Mouse (Mus musculus): ENCODE measurements at regions not wholly inside any gene's neighbourhood (a gene's known extent, or its start where the extent isn't known, plus 50 kb on each side); places are given as distances from the start of the nearest gene placed in this dataset.

- 82% methylated on average over 7 of the region's 7 CpGs for WGBS
- H3K9ac ChIP-seq (replicated peaks; ENCODE audit: low read depth, low read length): no peak overlapping the region
- no peak overlapping the region for H3K4me3 ChIP-seq (replicated peaks; ENCODE audit: low read length)
- H3K9me3 ChIP-seq (ENCODE audit: control insufficient read depth, low read length): no peaks in the 10 kb centered on the region
- H3K27ac ChIP-seq (ENCODE audit: low read length): no peak overlapping the region
- no peaks in the 10 kb centered on the region for H3K36me3 ChIP-seq (ENCODE audit: control insufficient read depth, insufficient read depth)
- no peaks in the 10 kb centered on the region for H3K27me3 ChIP-seq (replicated peaks; ENCODE audit: control insufficient read depth, insufficient read depth, low read length)
- no peak overlapping the region for H3K4me2 ChIP-seq (ENCODE audit: low read length)
- no peak for ATAC-seq
- peaks cover 4% of the 10 kb centered on the region for H3K4me1 ChIP-seq (replicated peaks; ENCODE audit: control insufficient read depth, insufficient read depth, low read length)
These were observed 60.6 kb upstream of the Tas2r134 start for GRCm38 (mm10) chr2:51566554-51567246.

- H3K9me3 ChIP-seq (ENCODE audit: control insufficient read depth, low read length): no peaks in the 10 kb centered on the region
- WGBS: 75% methylated on average over 5 of the region's 5 CpGs
- H3K4me1 ChIP-seq (replicated peaks; ENCODE audit: control insufficient read depth, insufficient read depth, low read length): peaks cover 4% of the 10 kb centered on the region
- H3K27me3 ChIP-seq (replicated peaks; ENCODE audit: control insufficient read depth, insufficient read depth, low read length): no peaks in the 10 kb centered on the region
- no peak overlapping the region for H3K4me3 ChIP-seq (replicated peaks; ENCODE audit: low read length)
- H3K36me3 ChIP-seq (ENCODE audit: control insufficient read depth, insufficient read depth): no peaks in the 10 kb centered on the region
- H3K4me2 ChIP-seq (ENCODE audit: low read length): no peak overlapping the region
- ATAC-seq: no peak
- H3K9ac ChIP-seq (replicated peaks; ENCODE audit: low read depth, low read length): no peak overlapping the region
- H3K27ac ChIP-seq (ENCODE audit: low read length): no peak overlapping the region
These were observed 63.4 kb upstream of the Tas2r134 start for GRCm38 (mm10) chr2:51563881-51564280.

GRCm38 (mm10) chr2:51563240-51563639 lies 64.1 kb upstream of the Tas2r134 start:
- 80% methylated on average over 1 of the region's 1 CpGs for WGBS
- no peaks in the 10 kb centered on the region for H3K27me3 ChIP-seq (replicated peaks; ENCODE audit: control insufficient read depth, insufficient read depth, low read length)
- peaks cover 4% of the 10 kb centered on the region for H3K4me1 ChIP-seq (replicated peaks; ENCODE audit: control insufficient read depth, insufficient read depth, low read length)
- no peak overlapping the region for H3K4me2 ChIP-seq (ENCODE audit: low read length)
- no peak overlapping the region for H3K27ac ChIP-seq (ENCODE audit: low read length)
- no peaks in the 10 kb centered on the region for H3K36me3 ChIP-seq (ENCODE audit: control insufficient read depth, insufficient read depth)
- no peaks in the 10 kb centered on the region for H3K9me3 ChIP-seq (ENCODE audit: control insufficient read depth, low read length)
- ATAC-seq: no peak
- H3K9ac ChIP-seq (replicated peaks; ENCODE audit: low read depth, low read length): no peak overlapping the region
- H3K4me3 ChIP-seq (replicated peaks; ENCODE audit: low read length): no peak overlapping the region

GRCm38 (mm10) chr2:51550863-51551262 lies 76.4 kb upstream of the Tas2r134 start:
- Histone ChIP-seq H3K27ac (ENCODE audit: low read length) (no peak overlapping the region), H3K4me2 (ENCODE audit: low read length) (no peak overlapping the region; the same call in 1 of the 2 replicates), H3K4me1 (replicated peaks; ENCODE audit: control insufficient read depth, insufficient read depth, low read length) (0 out of 2 replicates have a peak, but pooled peaks cover 2% of the 10 kb centered on the region), H3K9ac (replicated peaks; ENCODE audit: low read depth, low read length) (no peak overlapping the region), H3K9me3 (ENCODE audit: control insufficient read depth, low read length) (no peaks in the 10 kb centered on the region), H3K4me3 (replicated peaks; ENCODE audit: low read length) (no peak overlapping the region), H3K36me3 (ENCODE audit: control insufficient read depth, insufficient read depth) (no peaks in the 10 kb centered on the region), H3K27me3 (replicated peaks; ENCODE audit: control insufficient read depth, insufficient read depth, low read length) (no peaks in the 10 kb centered on the region)
- WGBS: 10% methylated on average over 7 of the region's 7 CpGs
- peak; percentile 79 for ATAC-seq

- Histone ChIP-seq H3K4me1 (replicated peaks; ENCODE audit: control insufficient read depth, insufficient read depth, low read length) (0 out of 2 replicates have a peak, but pooled peaks cover 2% of the 10 kb centered on the region), H3K4me2 (ENCODE audit: low read length) (no peak overlapping the region), H3K4me3 (replicated peaks; ENCODE audit: low read length) (no peak overlapping the region), H3K9ac (replicated peaks; ENCODE audit: low read depth, low read length) (no peak overlapping the region), H3K27ac (ENCODE audit: low read length) (no peak overlapping the region), H3K36me3 (ENCODE audit: control insufficient read depth, insufficient read depth) (no peaks in the 10 kb centered on the region), H3K9me3 (ENCODE audit: control insufficient read depth, low read length) (no peaks in the 10 kb centered on the region), H3K27me3 (replicated peaks; ENCODE audit: control insufficient read depth, insufficient read depth, low read length) (no peaks in the 10 kb centered on the region)
- no peak for ATAC-seq
- 93% methylated on average over 5 of the region's 5 CpGs for WGBS
These were observed 78.2 kb upstream of the Tas2r134 start for GRCm38 (mm10) chr2:51549125-51549524.

- Histone ChIP-seq H3K9ac (replicated peaks; ENCODE audit: low read depth, low read length) (no peak overlapping the region), H3K9me3 (ENCODE audit: control insufficient read depth, low read length) (no peaks in the 10 kb centered on the region), H3K4me3 (replicated peaks; ENCODE audit: low read length) (no peak overlapping the region), H3K36me3 (ENCODE audit: control insufficient read depth, insufficient read depth) (no peaks in the 10 kb centered on the region), H3K27ac (ENCODE audit: low read length) (no peak overlapping the region), H3K4me1 (replicated peaks; ENCODE audit: control insufficient read depth, insufficient read depth, low read length) (0 out of 2 replicates have a peak, but pooled peaks cover 2% of the 10 kb centered on the region), H3K4me2 (ENCODE audit: low read length) (no peak overlapping the region), H3K27me3 (replicated peaks; ENCODE audit: control insufficient read depth, insufficient read depth, low read length) (no peaks in the 10 kb centered on the region)
- WGBS: 63% methylated on average over 3 of the region's 3 CpGs
- ATAC-seq: no peak
These were observed 81.1 kb upstream of the Tas2r134 start for GRCm38 (mm10) chr2:51546181-51546580.

GRCm38 (mm10) chr2:51543949-51544348 lies 83.4 kb upstream of the Tas2r134 start:
- ATAC-seq: no peak
- Histone ChIP-seq H3K4me1 (replicated peaks; ENCODE audit: control insufficient read depth, insufficient read depth, low read length) (no peaks in the 10 kb centered on the region), H3K9ac (replicated peaks; ENCODE audit: low read depth, low read length) (no peak overlapping the region), H3K36me3 (ENCODE audit: control insufficient read depth, insufficient read depth) (no peaks in the 10 kb centered on the region), H3K27ac (ENCODE audit: low read length) (no peak overlapping the region), H3K9me3 (ENCODE audit: control insufficient read depth, low read length) (no peaks in the 10 kb centered on the region), H3K4me3 (replicated peaks; ENCODE audit: low read length) (no peak overlapping the region), H3K4me2 (ENCODE audit: low read length) (no peak overlapping the region), H3K27me3 (replicated peaks; ENCODE audit: control insufficient read depth, insufficient read depth, low read length) (no peaks in the 10 kb centered on the region)
- WGBS: 78% methylated on average over 1 of the region's 1 CpGs

- WGBS: 78% methylated on average over 4 of the region's 4 CpGs
- Histone ChIP-seq H3K27ac (ENCODE audit: low read length) (no peak overlapping the region), H3K27me3 (replicated peaks; ENCODE audit: control insufficient read depth, insufficient read depth, low read length) (no peaks in the 10 kb centered on the region), H3K4me2 (ENCODE audit: low read length) (no peak overlapping the region), H3K4me3 (replicated peaks; ENCODE audit: low read length) (no peak overlapping the region), H3K4me1 (replicated peaks; ENCODE audit: control insufficient read depth, insufficient read depth, low read length) (no peaks in the 10 kb centered on the region), H3K36me3 (ENCODE audit: control insufficient read depth, insufficient read depth) (no peaks in the 10 kb centered on the region), H3K9me3 (ENCODE audit: control insufficient read depth, low read length) (no peaks in the 10 kb centered on the region), H3K9ac (replicated peaks; ENCODE audit: low read depth, low read length) (no peak overlapping the region)
- no peak for ATAC-seq
These were observed 85.0 kb upstream of the Tas2r134 start for GRCm38 (mm10) chr2:51542272-51542671.

- H3K9ac ChIP-seq (replicated peaks; ENCODE audit: low read depth, low read length): no peak overlapping the region
- no peaks in the 10 kb centered on the region for H3K4me1 ChIP-seq (replicated peaks; ENCODE audit: control insufficient read depth, insufficient read depth, low read length)
- no peaks in the 10 kb centered on the region for H3K36me3 ChIP-seq (ENCODE audit: control insufficient read depth, insufficient read depth)
- H3K4me2 ChIP-seq (ENCODE audit: low read length): no peak overlapping the region
- H3K27me3 ChIP-seq (replicated peaks; ENCODE audit: control insufficient read depth, insufficient read depth, low read length): no peaks in the 10 kb centered on the region
- no peak for ATAC-seq
- 80% methylated on average over 11 of the region's 11 CpGs for WGBS
- no peak overlapping the region for H3K4me3 ChIP-seq (replicated peaks; ENCODE audit: low read length)
- H3K27ac ChIP-seq (ENCODE audit: low read length): no peak overlapping the region
- no peaks in the 10 kb centered on the region for H3K9me3 ChIP-seq (ENCODE audit: control insufficient read depth, low read length)
These were observed 94.4 kb upstream of the Tas2r134 start for GRCm38 (mm10) chr2:51532709-51533414.

Measured in forebrain, embryonic 16.5 days (tissue).